13 mouse cellular contexts compared by ENCODE assay signal in genomic region chr14:60988228-60988627, GRCm38 (mm10). TPM values are rescaled to one million over a fixed set of nuclear protein-coding genes. Genes with fewer than 3 reads are reported as not detected.
A peak's percentile ranks its signal among the peaks of the same experiment; 100 is the strongest.
DNase-seq lines count a peak whose midpoint lies in the region; ATAC-seq and TF ChIP-seq lines count a peak whose summit lies in the region.
"Had no signal": no experiment of that assay in that cellular context is flagged by ENCODE, and none has a peak within 500 bp of the region (broad histone marks: within the 10 kb centered on the region; RNA-seq: fewer than 3 reads in every experiment).

No protein-coding gene starts in this region.

- peaks cover 11% of the 10 kb centered on the region for H3K4me1 ChIP-seq in hindbrain, postnatal 0 days (ENCODE audit: insufficient read depth, low read length)
- H3K4me1 ChIP-seq in hindbrain, embryonic 13.5 days (replicated peaks) = peaks cover 24% of the 10 kb centered on the region
- H3K4me1 ChIP-seq: megakaryocyte, embryonic 14.5 days had no signal

- no peaks in the 10 kb centered on the region for H3K27me3 ChIP-seq in hindbrain, postnatal 0 days (ENCODE audit: insufficient read depth, low read length)
- no peaks in the 10 kb centered on the region for H3K27me3 ChIP-seq in hindbrain, embryonic 13.5 days
- H3K27me3 ChIP-seq: liver, embryonic 15.5 days; megakaryocyte, embryonic 14.5 days had no signal

- no peak overlapping the region for H3K27ac ChIP-seq in hindbrain, postnatal 0 days
- no peak overlapping the region for H3K27ac ChIP-seq in hindbrain, embryonic 13.5 days
- H3K27ac ChIP-seq: liver, embryonic 15.5 days had no signal

- no peaks in the 10 kb centered on the region for H3K36me3 ChIP-seq in hindbrain, postnatal 0 days (ENCODE audit: insufficient read depth, low read length)
- H3K36me3 ChIP-seq in hindbrain, embryonic 13.5 days = no peaks in the 10 kb centered on the region
- H3K36me3 ChIP-seq: liver, embryonic 15.5 days had no signal

- 33% methylated on average over 6 of the region's 6 CpGs for WGBS in hindbrain, postnatal 0 days
- 47% methylated on average over 6 of the region's 6 CpGs for WGBS in hindbrain, embryonic 13.5 days

- H3K4me2 ChIP-seq in hindbrain, postnatal 0 days (ENCODE audit: low read depth, low read length) = no peak overlapping the region
- no peak overlapping the region for H3K4me2 ChIP-seq in hindbrain, embryonic 13.5 days
- H3K4me2 ChIP-seq: liver, embryonic 15.5 days had no signal

- H3K9me3 ChIP-seq in hindbrain, postnatal 0 days (ENCODE audit: low read length) = no peaks in the 10 kb centered on the region
- H3K9me3 ChIP-seq in hindbrain, embryonic 13.5 days = no peaks in the 10 kb centered on the region
- H3K9me3 ChIP-seq: liver, embryonic 15.5 days; megakaryocyte, embryonic 14.5 days had no signal

- no peak overlapping the region for H3K9ac ChIP-seq in hindbrain, postnatal 0 days (replicated peaks; ENCODE audit: low read length)
- no peak overlapping the region for H3K9ac ChIP-seq in hindbrain, embryonic 13.5 days
- H3K9ac ChIP-seq: liver, embryonic 15.5 days had no signal

- ATAC-seq in hindbrain, postnatal 0 days = no peak
- ATAC-seq in hindbrain, embryonic 13.5 days (ENCODE audit: low FRiP score) = no peak
- ATAC-seq in granulocyte monocyte progenitor cell, adult 5-6 weeks (replicated peaks; ENCODE audit: poor library complexity, severe bottlenecking) = peak; percentile 35; the same call in 1 of the 2 replicates
- no peak for ATAC-seq in inflammation-experienced regulatory T-cells, adult 6 months

- peak; percentile 43 for DNase-seq in embryo, embryonic 11 days
- no peak for DNase-seq in embryo, embryonic 10.5 days (ENCODE audit: low spot score)
- peak; percentile 30 for DNase-seq in hindbrain, postnatal 0 days (ENCODE audit: low spot score)
- peak; percentile 13 to 32 for DNase-seq in B cell, adult 2 months
- no peak for DNase-seq in kidney, adult 18-20 months
- DNase-seq: gastrocnemius, postnatal 14 days; kidney, adult 2 months; right cerebral cortex, postnatal 14 days had no signal

- TF ChIP-seq CTCF in hindbrain, postnatal 0 days (IDR thresholded peaks at IDR 0.05; ENCODE audit: low read depth) = no peak

- H3K4me3 ChIP-seq in hindbrain, postnatal 0 days (ENCODE audit: low read length) = no peak overlapping the region
- H3K4me3 ChIP-seq in hindbrain, embryonic 13.5 days = no peak overlapping the region
- H3K4me3 ChIP-seq: liver, embryonic 15.5 days; megakaryocyte, embryonic 14.5 days had no signal

RNA-seq across cellular contexts. Expression of gene Tnfrsf19, which starts 58.1 kb away (rescaled TPM):
- total RNA-seq in hindbrain, postnatal 0 days (2014; rRNA removed) = 42.2 and 51.6 TPM in 2 replicates
- polyA plus RNA-seq in hindbrain, postnatal 0 days (2015; fragmentation: Nextera tagmentation; extraction: Ambion mirVana) = 28.9 and 29.0 TPM in 2 replicates
- polyA plus RNA-seq in hindbrain, embryonic 13.5 days (2015; fragmentation: Nextera tagmentation; extraction: Ambion mirVana) = 31.5 and 35.1 TPM in 2 replicates
- not detected in 2 replicates for total RNA-seq in granulocyte monocyte progenitor cell, adult 5-6 weeks (2014; fragmentation: Nextera tagmentation)
- total RNA-seq in granulocyte monocyte progenitor cell, adult 5-6 weeks (2017) = not detected in 2 replicates
- polyA plus RNA-seq in inflammation-experienced regulatory T-cells, adult 6 months (2017; shearing (Covaris generic)) = not detected

Comparison
In these comparisons a context has a peak if more than half of its experiments do, and no peak if none do; other contexts are left out.
1. DNase-seq: peak in embryo, embryonic 11 days (single experiment), hindbrain, postnatal 0 days (single experiment) and B cell, adult 2 months (2 of 2); none in embryo, embryonic 10.5 days (single experiment) and kidney, adult 18-20 months (single experiment).
2. RNA of gene Tnfrsf19, which starts 58.1 kb away (polyA plus RNA-seq): 31.5 to 35.1 TPM in hindbrain, embryonic 13.5 days and 28.9 to 29.0 TPM in hindbrain, postnatal 0 days; not detected in inflammation-experienced regulatory T-cells, adult 6 months; every median in the first group is over 10 times any median in the second.